Mouse (Mus musculus) left cerebral cortex, adult 9 months (tissue): ENCODE results near the gene Lmo7.

ENCODE experiments used
- DNase-seq, 2 experiments: peaks; one replicate each; pipeline ENCODE4 v3.0.0; 2022; ENCODE audit warnings: low spot score in 2 of 2

Gene Lmo7

GRCm38 (mm10) chr14:101729237-101729971 lies at the start of gene Lmo7, which contains the start of gene Gm9922:
Lmo7 (plus strand) TSS chr14:101729957.
Gm9922 (minus strand) TSS chr14:101729814.
- DNase-seq: peak in 1 of 2 experiments; percentile 5

- no peak for DNase-seq
These were observed 42.1 kb upstream of the Lmo7 start for GRCm38 (mm10) chr14:101687696-101688095.

GRCm38 (mm10) chr14:101688406-101688805 lies 41.4 kb upstream of the Lmo7 start:
- no peak for DNase-seq

- DNase-seq: no peak
These were observed 25.3 kb upstream of the Lmo7 start for GRCm38 (mm10) chr14:101704479-101704878.

- DNase-seq: no peak
These were observed 22.7 kb upstream of the Lmo7 start for GRCm38 (mm10) chr14:101707088-101707487.

GRCm38 (mm10) chr14:101714414-101714813 lies 15.3 kb upstream of the Lmo7 start:
- no peak for DNase-seq

- DNase-seq: no peak
These were observed 375 bp downstream of the Lmo7 start for GRCm38 (mm10) chr14:101729972-101730692.

- no peak for DNase-seq
These were observed 4.0 kb downstream of the Lmo7 start for GRCm38 (mm10) chr14:101733542-101734303.

- no peak for DNase-seq
These were observed 7.7 kb downstream of the Lmo7 start for GRCm38 (mm10) chr14:101737501-101737900.

- no peak for DNase-seq
These were observed 16.9 kb downstream of the Lmo7 start for GRCm38 (mm10) chr14:101746635-101747034.

GRCm38 (mm10) chr14:101747811-101748210 lies 18.1 kb downstream of the Lmo7 start:
- no peak for DNase-seq

GRCm38 (mm10) chr14:101748436-101748835 lies 18.7 kb downstream of the Lmo7 start:
- DNase-seq: no peak

- DNase-seq: no peak
These were observed 21.2 kb downstream of the Lmo7 start for GRCm38 (mm10) chr14:101750910-101751309.

GRCm38 (mm10) chr14:101755425-101755824 lies 25.7 kb downstream of the Lmo7 start:
- DNase-seq: no peak

GRCm38 (mm10) chr14:101762267-101762666 lies 32.5 kb downstream of the Lmo7 start:
- DNase-seq: no peak

- DNase-seq: no peak
These were observed 34.1 kb downstream of the Lmo7 start for GRCm38 (mm10) chr14:101763762-101764295.

GRCm38 (mm10) chr14:101771336-101771735 lies 41.6 kb downstream of the Lmo7 start:
- DNase-seq: no peak

GRCm38 (mm10) chr14:101771756-101772155 lies 42.0 kb downstream of the Lmo7 start:
- no peak for DNase-seq

GRCm38 (mm10) chr14:101774631-101775030 lies 44.9 kb downstream of the Lmo7 start:
- DNase-seq: no peak

GRCm38 (mm10) chr14:101776296-101777128 lies 46.8 kb downstream of the Lmo7 start:
- DNase-seq: no peak

GRCm38 (mm10) chr14:101777129-101777493 lies 47.4 kb downstream of the Lmo7 start:
- no peak for DNase-seq
